Mouse (Mus musculus) kidney, adult 9 months (tissue): ENCODE results near the gene Kcnq1.
A peak's percentile ranks its signal among the peaks of the same experiment; 100 is the strongest.

Experiments
- DNase-seq: peaks from one replicate; pipeline ENCODE4 v3.0.0; 2022

Gene Kcnq1

GRCm38 (mm10) chr7:143187181-143187580 lies 81.0 kb downstream of the Kcnq1 start:
- DNase-seq = no peak

GRCm38 (mm10) chr7:143188589-143188988 lies 82.4 kb downstream of the Kcnq1 start:
- no peak for DNase-seq

GRCm38 (mm10) chr7:143189965-143190722 lies 84.0 kb downstream of the Kcnq1 start:
- DNase-seq = no peak

GRCm38 (mm10) chr7:143190911-143191310 lies 84.7 kb downstream of the Kcnq1 start:
- no peak for DNase-seq

GRCm38 (mm10) chr7:143192392-143192791 lies 86.2 kb downstream of the Kcnq1 start:
- no peak for DNase-seq

GRCm38 (mm10) chr7:143194064-143194463 lies 87.9 kb downstream of the Kcnq1 start:
- no peak for DNase-seq

GRCm38 (mm10) chr7:143197951-143198440 lies 91.8 kb downstream of the Kcnq1 start:
- DNase-seq = no peak

GRCm38 (mm10) chr7:143198443-143198842 lies 92.3 kb downstream of the Kcnq1 start:
- DNase-seq = no peak

GRCm38 (mm10) chr7:143201255-143201654 lies 95.1 kb downstream of the Kcnq1 start:
- no peak for DNase-seq

GRCm38 (mm10) chr7:143203897-143204296 lies 97.7 kb downstream of the Kcnq1 start:
- DNase-seq = no peak

- peak; percentile 86 for DNase-seq
These were observed 100.9 kb downstream of the Kcnq1 start for GRCm38 (mm10) chr7:143207044-143207443.

GRCm38 (mm10) chr7:143210796-143211195 lies 104.6 kb downstream of the Kcnq1 start:
- no peak for DNase-seq

GRCm38 (mm10) chr7:143251206-143251605 lies 145.0 kb downstream of the Kcnq1 start:
- no peak for DNase-seq

GRCm38 (mm10) chr7:143253126-143253871 lies 147.1 kb downstream of the Kcnq1 start:
- DNase-seq = no peak

- DNase-seq = no peak
These were observed 148.7 kb downstream of the Kcnq1 start for GRCm38 (mm10) chr7:143254901-143255300.

- no peak for DNase-seq
These were observed 155.1 kb downstream of the Kcnq1 start for GRCm38 (mm10) chr7:143261246-143261645.

- no peak for DNase-seq
These were observed 157.4 kb downstream of the Kcnq1 start for GRCm38 (mm10) chr7:143263557-143263956.

GRCm38 (mm10) chr7:143263966-143264365 lies 157.8 kb downstream of the Kcnq1 start:
- DNase-seq = no peak

GRCm38 (mm10) chr7:143265386-143265785 lies 159.2 kb downstream of the Kcnq1 start:
- DNase-seq = no peak

- no peak for DNase-seq
These were observed 159.8 kb downstream of the Kcnq1 start for GRCm38 (mm10) chr7:143265829-143266438.

GRCm38 (mm10) chr7:143273747-143274146 lies 167.6 kb downstream of the Kcnq1 start:
- DNase-seq = no peak

GRCm38 (mm10) chr7:143275030-143275429 lies 168.9 kb downstream of the Kcnq1 start:
- no peak for DNase-seq

GRCm38 (mm10) chr7:143283625-143284024 lies 177.5 kb downstream of the Kcnq1 start:
- no peak for DNase-seq

- no peak for DNase-seq
These were observed 178.7 kb downstream of the Kcnq1 start for GRCm38 (mm10) chr7:143284866-143285265.
